Mouse (Mus musculus) limb, embryonic 15.5 days (tissue): ENCODE results near the gene Olfr435. TPM values are rescaled to one million over a fixed set of nuclear protein-coding genes. Genes with fewer than 3 reads are reported as not detected.
"Not testable (repeated sequence)": the region's sequence is repeated elsewhere in the genome, so short reads cannot be mapped to it uniquely, and the experiment has no call there.

Experiments used
- ATAC-seq: fragments of 200-750 bp; cut with Nextera tagmentation; 2 replicates; pipeline ENCODE4 v1.8.0; 2017; ENCODE audit warnings: low read depth, moderate TSS enrichment; ENCODE audit not compliant: insufficient number of reproducible peaks, low FRiP score, low TSS enrichment
- H3K27ac ChIP-seq: fragments of 300-500 bp; sonication (generic); 2 replicates; pipeline ENCODE4 v1.5.1; 2015; ENCODE audit warnings: moderate library complexity, mild to moderate bottlenecking, inconsistent platforms
- H3K27me3 ChIP-seq: fragments of 300-500 bp; sonication (generic); 2 replicates; pipeline ENCODE4 v1.6.1; 2015; ENCODE audit warnings: inconsistent platforms
- H3K36me3 ChIP-seq: fragments of 300-500 bp; sonication (generic); 2 replicates; pipeline ENCODE4 v1.6.1; 2015; ENCODE audit warnings: inconsistent platforms
- H3K4me1 ChIP-seq: fragments of 300-500 bp; sonication (generic); 2 replicates; pipeline ENCODE4 v1.6.1; 2015; ENCODE audit warnings: inconsistent platforms
- H3K4me2 ChIP-seq: fragments of 300-500 bp; sonication (generic); 2 replicates; pipeline ENCODE4 v1.6.1; 2015; ENCODE audit warnings: mild to moderate bottlenecking, inconsistent platforms
- H3K4me3 ChIP-seq: fragments of 300-500 bp; sonication (generic); 2 replicates; pipeline ENCODE4 v1.5.1; 2015; ENCODE audit warnings: mild to moderate bottlenecking, inconsistent platforms
- H3K9ac ChIP-seq: fragments of 300-500 bp; sonication (generic); 2 replicates; pipeline ENCODE4 v1.6.1; 2015; ENCODE audit warnings: inconsistent platforms
- H3K9me3 ChIP-seq: fragments of 300-500 bp; sonication (generic); 2 replicates; pipeline ENCODE4 v1.6.1; 2016; ENCODE audit warnings: inconsistent platforms
- WGBS: fragments of 180-500 bp; shearing (Covaris S2); methylation state at CpG from one replicate; pipeline ENCODE4 v1.1.7; 2015; 5-methylcytosine and 5-hydroxymethylcytosine counted together
- polyA plus RNA-seq: library from polyadenylated mRNA; unstranded; fragments of >200 nt; fragmentation: Nextera tagmentation; extraction: Ambion mirVana; gene quantifications from 2 replicates; pipeline ENCODE4 v1.2.1, GENCODE M21; 2015

Olfr435 gene
- not detected in 2 replicates for polyA plus RNA-seq

GRCm38 (mm10) chr6:43196781-43197180, at the start of gene Olfr435:
Gene Olfr435, plus strand, starts transcription at chr6:43197146.
- no peak for ATAC-seq
- no peaks in the 10 kb centered on the region for H3K36me3 ChIP-seq

GRCm38 (mm10) chr6:43159502-43159901, 37.4 kb upstream of the Olfr435 start:
- no peak for ATAC-seq
- Histone ChIP-seq H3K4me2 (no peak overlapping the region), H3K27ac (no peak overlapping the region), H3K36me3 (no peaks in the 10 kb centered on the region), H3K27me3 (no peaks in the 10 kb centered on the region), H3K4me3 (no peak overlapping the region), H3K9me3 (no peaks in the 10 kb centered on the region), H3K4me1 (no peaks in the 10 kb centered on the region), H3K9ac (no peak overlapping the region)
- whole genome bisulfite sequencing = 57% methylated on average over 1 of the region's 1 CpGs

More at GRCm38 (mm10) chr6:43196781-43197180, at the start of gene Olfr435:
- Histone ChIP-seq H3K9ac (no peak within 1 kb of the TSS), H3K4me2 (no peak within 1 kb of the TSS), H3K4me3 (no peak within 1 kb of the TSS), H3K9me3 (no peaks in the 10 kb centered on the region), H3K27ac (no peak within 1 kb of the TSS), H3K27me3 (no peaks in the 10 kb centered on the region), H3K4me1 (no peaks in the 10 kb centered on the region)

- no peak for ATAC-seq
- Histone ChIP-seq H3K9ac (no peak within 1 kb of the TSS), H3K27ac (no peak within 1 kb of the TSS), H3K27me3 (no peaks in the 10 kb centered on the region), H3K4me2 (no peak within 1 kb of the TSS), H3K36me3 (no peaks in the 10 kb centered on the region), H3K4me3 (no peak within 1 kb of the TSS), H3K4me1 (no peaks in the 10 kb centered on the region), H3K9me3 (no peaks in the 10 kb centered on the region)
- 68% methylated on average over 3 of the region's 3 CpGs for WGBS
Measured at GRCm38 (mm10) chr6:43162982-43163381, 34.0 kb upstream of the Olfr435 start, which contains the start of gene Olfr437. Gene Olfr437, plus strand, starts transcription at chr6:43163282.

GRCm38 (mm10) chr6:43167246-43167645, 29.7 kb upstream of the Olfr435 start:
- no peaks in the 10 kb centered on the region for H3K9me3 ChIP-seq
- H3K4me3 ChIP-seq = no peak overlapping the region
- no peak overlapping the region for H3K9ac ChIP-seq
- H3K27me3 ChIP-seq = no peaks in the 10 kb centered on the region
- 92% methylated on average over 4 of the region's 4 CpGs for WGBS
- ATAC-seq = no peak
- no peak overlapping the region for H3K27ac ChIP-seq
- no peaks in the 10 kb centered on the region for H3K4me1 ChIP-seq
- H3K36me3 ChIP-seq = no peaks in the 10 kb centered on the region
- H3K4me2 ChIP-seq = no peak overlapping the region

- H3K9ac ChIP-seq = no peak within 1 kb of the TSS
- H3K27me3 ChIP-seq = no peaks in the 10 kb centered on the region
- H3K9me3 ChIP-seq = no peaks in the 10 kb centered on the region
- no peaks in the 10 kb centered on the region for H3K4me1 ChIP-seq
- no peak within 1 kb of the TSS for H3K4me2 ChIP-seq
- H3K27ac ChIP-seq = no peak within 1 kb of the TSS
- no peak within 1 kb of the TSS for H3K4me3 ChIP-seq
- no peak for ATAC-seq
- WGBS = 71% methylated on average over 4 of the region's 4 CpGs
- no peaks in the 10 kb centered on the region for H3K36me3 ChIP-seq
Measured at GRCm38 (mm10) chr6:43171840-43172239, 25.1 kb upstream of the Olfr435 start, which contains the start of gene Olfr13. Gene Olfr13, plus strand, starts transcription at chr6:43172140.

- no peak overlapping the region for H3K4me2 ChIP-seq
- no peak overlapping the region for H3K4me3 ChIP-seq
- H3K9me3 ChIP-seq = no peaks in the 10 kb centered on the region
- no peaks in the 10 kb centered on the region for H3K36me3 ChIP-seq
- H3K27ac ChIP-seq = no peak overlapping the region
- no peaks in the 10 kb centered on the region for H3K4me1 ChIP-seq
- no peaks in the 10 kb centered on the region for H3K27me3 ChIP-seq
- 52% methylated on average over 1 of the region's 1 CpGs for WGBS
- H3K9ac ChIP-seq = no peak overlapping the region
- no peak for ATAC-seq
Measured at GRCm38 (mm10) chr6:43178129-43178528, 18.8 kb upstream of the Olfr435 start.

- Histone ChIP-seq H3K27me3 (no peaks in the 10 kb centered on the region), H3K9ac (no peak overlapping the region), H3K27ac (no peak overlapping the region), H3K9me3 (no peaks in the 10 kb centered on the region), H3K36me3 (no peaks in the 10 kb centered on the region), H3K4me3 (no peak overlapping the region), H3K4me2 (no peak overlapping the region), H3K4me1 (no peaks in the 10 kb centered on the region)
- ATAC-seq = no peak
- WGBS = 69% methylated on average over 6 of the region's 6 CpGs
Measured at GRCm38 (mm10) chr6:43178584-43179501, 18.1 kb upstream of the Olfr435 start.

GRCm38 (mm10) chr6:43190986-43191385, 6.0 kb upstream of the Olfr435 start:
- H3K4me3 ChIP-seq = no peak overlapping the region
- ATAC-seq = no peak
- no peaks in the 10 kb centered on the region for H3K36me3 ChIP-seq
- H3K27ac ChIP-seq = no peak overlapping the region
- H3K9ac ChIP-seq = no peak overlapping the region
- 82% methylated on average over 3 of the region's 3 CpGs for WGBS
- H3K9me3 ChIP-seq = no peaks in the 10 kb centered on the region
- no peaks in the 10 kb centered on the region for H3K4me1 ChIP-seq
- H3K4me2 ChIP-seq = no peak overlapping the region
- no peaks in the 10 kb centered on the region for H3K27me3 ChIP-seq

GRCm38 (mm10) chr6:43198094-43198493, 1.1 kb downstream of the Olfr435 start:
- no peak for ATAC-seq
- no peaks in the 10 kb centered on the region for H3K4me1 ChIP-seq
- no peaks in the 10 kb centered on the region for H3K36me3 ChIP-seq
- H3K4me2 ChIP-seq = no peak overlapping the region
- no peak overlapping the region for H3K27ac ChIP-seq
- no peaks in the 10 kb centered on the region for H3K27me3 ChIP-seq
- no peak overlapping the region for H3K9ac ChIP-seq
- 80% methylated on average over 3 of the region's 3 CpGs for WGBS
- H3K9me3 ChIP-seq = no peaks in the 10 kb centered on the region
- H3K4me3 ChIP-seq = no peak overlapping the region

GRCm38 (mm10) chr6:43202786-43203185, 5.8 kb downstream of the Olfr435 start:
- no peak for ATAC-seq
- Histone ChIP-seq H3K9ac (no peak overlapping the region), H3K27me3 (no peaks in the 10 kb centered on the region), H3K36me3 (no peaks in the 10 kb centered on the region), H3K4me1 (no peaks in the 10 kb centered on the region), H3K4me2 (no peak overlapping the region), H3K9me3 (no peaks in the 10 kb centered on the region), H3K4me3 (no peak overlapping the region), H3K27ac (no peak overlapping the region)

- no peak overlapping the region for H3K9ac ChIP-seq
- no peaks in the 10 kb centered on the region for H3K9me3 ChIP-seq
- H3K4me2 ChIP-seq = no peak overlapping the region
- no peak overlapping the region for H3K27ac ChIP-seq
- no peak for ATAC-seq
- H3K4me1 ChIP-seq = no peaks in the 10 kb centered on the region
- H3K4me3 ChIP-seq = no peak overlapping the region
- WGBS = 39% methylated on average over 2 of the region's 2 CpGs
- H3K36me3 ChIP-seq = no peaks in the 10 kb centered on the region
- H3K27me3 ChIP-seq = no peaks in the 10 kb centered on the region
Measured at GRCm38 (mm10) chr6:43205355-43205754, 8.4 kb downstream of the Olfr435 start.

- not testable (repeated sequence) for H3K36me3 ChIP-seq, H3K9ac ChIP-seq, H3K27ac ChIP-seq, H3K9me3 ChIP-seq, H3K4me1 ChIP-seq, H3K4me2 ChIP-seq, H3K27me3 ChIP-seq, ATAC-seq, H3K4me3 ChIP-seq
Measured at GRCm38 (mm10) chr6:43212873-43213272, 15.9 kb downstream of the Olfr435 start, which contains the start of gene Olfr434. Gene Olfr434, plus strand, starts transcription at chr6:43213021.
